Mouse (Mus musculus): Measurements from ENCODE around the gene Creg1. TPM values are rescaled to one million over a fixed set of nuclear protein-coding genes. Genes with fewer than 3 reads are reported as not detected.

The Creg1 gene
- 10 to 100 TPM; 88.6 to 92.2 TPM for total RNA-seq (2021)
- long read RNA-seq, experiment 1, transcript Creg1-202 (4 exons, 2,163 nt) = major isoform, 156 of 166 reads
- long read RNA-seq, experiment 1, partial matches to known transcripts = 1 of 166 reads
- long read RNA-seq, experiment 1, other reads (novel, unspliced or antisense) = 9 of 166 reads
- long read RNA-seq, experiment 2, transcript Creg1-202 (4 exons, 2,163 nt) = major isoform, 70 of 75 reads
- long read RNA-seq, experiment 2, partial matches to known transcripts = 2 of 75 reads
- long read RNA-seq, experiment 2, other reads (novel, unspliced or antisense) = 3 of 75 reads

DNA sequence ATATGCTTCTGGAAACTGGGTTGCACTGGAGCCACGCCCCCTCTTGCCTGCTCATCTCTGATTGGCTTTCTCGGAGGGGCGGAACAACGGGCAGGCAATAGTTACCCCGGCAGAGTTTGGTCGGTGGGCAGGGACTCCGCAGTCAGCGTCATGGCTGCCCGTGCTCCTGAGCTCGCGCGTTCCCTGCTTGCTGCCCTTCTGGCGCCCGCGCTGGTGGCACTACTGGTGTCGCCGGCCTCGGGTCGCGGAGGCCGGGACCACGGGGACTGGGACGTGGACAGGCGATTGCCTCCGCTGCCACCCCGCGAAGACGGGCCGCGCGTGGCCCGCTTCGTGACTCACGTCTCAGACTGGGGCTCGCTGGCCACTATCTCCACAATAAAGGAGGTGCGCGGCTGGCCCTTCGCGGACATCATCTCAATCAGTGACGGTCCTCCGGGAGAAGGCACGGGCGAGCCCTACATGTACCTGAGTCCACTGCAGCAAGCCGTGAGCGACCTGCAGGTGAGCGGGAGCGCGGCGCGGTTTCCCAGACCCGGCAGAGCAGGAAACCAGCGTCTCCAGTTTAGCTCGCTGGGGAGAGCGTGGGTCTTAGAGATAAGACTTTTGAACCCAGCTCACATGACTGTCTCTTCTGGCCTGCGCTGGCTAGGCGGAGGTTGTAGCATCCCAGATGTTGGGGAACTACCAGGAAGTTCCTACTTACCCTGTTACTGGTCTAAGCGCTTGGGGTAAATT is at the start of gene Creg1:
Gene Creg1 (plus strand): TSS at position 112 of the 738 bp plus-strand sequence.
- peak; percentile 96 to 98 for DNase-seq

DNA sequence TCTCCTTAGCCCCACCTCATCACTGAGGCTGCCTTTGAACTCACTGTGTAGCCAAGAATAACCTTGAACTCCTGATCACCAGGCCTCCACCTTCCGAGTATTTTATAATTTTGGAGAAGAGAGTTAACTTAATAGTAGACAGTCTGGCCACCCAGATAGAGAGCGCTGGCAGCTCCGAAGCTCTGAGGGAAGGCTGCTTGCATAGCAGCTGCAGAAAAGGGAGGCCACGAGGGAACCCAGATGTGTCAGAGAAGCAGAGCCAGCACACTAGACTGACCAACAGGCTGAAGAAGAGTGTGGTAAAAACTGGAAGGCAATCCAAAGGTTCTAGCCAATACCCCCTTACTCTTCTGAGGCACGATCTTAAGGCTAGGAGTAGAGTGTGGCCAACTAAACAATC is 49.7 kb upstream of the Creg1 start:
- DNase-seq = peak; percentile 53 to 61

DNA sequence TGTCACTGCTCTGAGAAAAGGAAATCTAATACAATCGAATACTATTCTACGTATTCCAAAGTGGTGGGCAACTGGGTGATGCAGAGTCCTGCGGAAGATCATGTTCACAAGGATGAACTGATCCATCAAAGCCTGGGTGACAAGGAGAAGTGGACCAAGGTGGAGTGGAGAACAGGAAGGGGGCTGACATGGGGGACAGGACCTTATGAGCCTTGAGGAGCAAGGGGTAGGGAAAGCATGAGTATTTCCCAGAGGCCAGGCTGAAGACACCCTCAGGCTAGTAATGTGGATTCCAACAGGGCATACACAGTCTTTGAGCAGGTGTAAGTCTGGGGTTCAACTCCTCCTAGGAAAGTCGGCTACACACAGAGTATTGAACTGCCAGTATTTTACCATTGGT is 47.1 kb upstream of the Creg1 start:
- no peak for DNase-seq

DNA sequence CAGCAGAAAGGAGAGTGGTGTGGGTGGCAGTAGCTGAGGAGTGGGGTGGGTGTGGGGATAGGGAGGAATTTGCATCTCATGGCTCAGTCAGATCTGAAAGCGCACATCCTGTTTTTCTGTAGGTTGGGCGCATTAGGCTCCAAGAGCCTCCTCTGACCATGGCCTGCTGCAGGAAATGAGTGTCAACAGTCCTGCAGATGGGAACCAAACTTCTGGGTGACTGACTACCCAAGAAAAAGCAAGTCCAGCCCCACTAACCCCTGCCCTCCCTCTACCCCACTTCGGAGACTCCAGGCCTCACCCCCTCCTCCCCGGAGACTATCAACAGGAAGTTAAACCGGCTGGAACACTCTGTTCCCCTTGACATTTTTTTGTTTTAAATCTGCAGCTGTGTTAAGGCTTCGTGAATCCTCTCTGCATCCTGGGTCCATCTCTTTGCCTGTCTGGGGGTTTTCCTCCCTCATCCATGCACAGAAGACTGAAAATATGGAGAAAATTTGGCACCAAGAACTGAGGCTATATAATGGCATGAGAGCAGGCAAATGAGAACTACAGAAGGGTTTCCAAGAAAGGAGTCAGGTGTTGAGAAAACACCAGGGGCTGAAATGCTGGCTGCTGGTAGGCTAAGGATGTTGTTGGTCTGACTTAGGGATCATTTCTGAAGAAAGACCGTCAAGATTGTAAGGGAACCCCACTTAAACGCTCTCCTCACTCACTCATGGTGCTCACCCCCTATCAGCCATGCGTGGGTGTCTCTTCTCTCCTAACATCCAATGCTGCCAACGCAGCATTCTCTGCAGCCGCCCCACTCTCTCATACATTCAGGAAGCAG is 45.6 kb upstream of the Creg1 start:
- peak; percentile 86 to 95 for DNase-seq

DNA sequence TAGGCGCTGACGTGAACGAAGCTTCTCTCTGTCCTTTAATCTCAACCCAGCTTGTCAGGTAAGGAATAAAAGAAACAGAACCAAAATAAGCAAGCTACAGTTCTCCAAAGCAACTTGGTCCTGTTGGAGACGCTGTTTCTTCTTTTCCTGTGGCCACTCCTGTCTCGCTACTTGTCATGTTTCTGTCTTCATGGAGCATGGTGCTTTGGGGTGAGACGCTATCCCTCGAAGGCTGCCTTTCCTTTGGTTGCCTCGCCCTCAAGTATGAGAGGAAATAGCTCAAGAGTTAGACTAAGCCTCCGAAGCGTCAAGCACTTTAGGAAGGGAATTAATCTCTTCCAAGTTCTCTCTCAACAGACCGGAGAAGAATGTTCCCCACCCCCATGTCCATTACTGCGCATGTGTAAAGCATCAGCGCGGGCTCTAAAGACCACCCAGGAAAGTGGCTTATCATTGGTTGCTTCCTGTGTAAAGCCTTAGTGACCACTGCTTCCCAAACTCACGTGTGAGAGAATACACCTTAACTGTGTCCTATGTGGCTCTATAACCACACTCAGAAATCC is 44.9 kb upstream of the Creg1 start:
- DNase-seq = peak; percentile 68 to 77

DNA sequence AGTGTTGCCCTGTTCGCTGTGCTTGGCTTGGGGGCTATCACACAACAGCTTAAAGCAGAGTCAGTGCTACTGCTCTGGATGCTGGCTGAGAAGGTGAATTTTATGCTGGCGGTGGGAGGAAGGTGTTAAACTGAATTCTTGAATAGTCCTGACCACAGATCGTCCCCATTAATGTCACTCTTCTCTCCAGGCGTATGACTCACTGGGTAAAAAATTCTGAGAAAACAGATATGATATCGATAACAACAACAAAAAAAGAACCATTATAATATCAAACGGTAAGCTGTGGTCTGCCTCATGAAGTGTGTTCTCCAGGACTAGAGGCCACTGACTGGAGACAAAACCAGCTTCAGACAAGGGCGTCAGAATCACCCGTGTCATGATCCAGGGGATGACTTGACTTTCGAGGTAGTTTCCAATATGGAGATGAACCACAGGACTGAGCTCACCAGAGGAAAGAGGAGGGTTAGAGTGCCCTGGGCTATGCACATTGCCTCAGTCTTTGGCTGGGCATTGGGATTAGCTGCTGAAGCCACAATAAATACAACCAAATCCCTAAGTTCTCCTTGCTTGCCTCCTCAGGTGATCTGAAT is 40.9 kb upstream of the Creg1 start:
- no peak for DNase-seq

DNA sequence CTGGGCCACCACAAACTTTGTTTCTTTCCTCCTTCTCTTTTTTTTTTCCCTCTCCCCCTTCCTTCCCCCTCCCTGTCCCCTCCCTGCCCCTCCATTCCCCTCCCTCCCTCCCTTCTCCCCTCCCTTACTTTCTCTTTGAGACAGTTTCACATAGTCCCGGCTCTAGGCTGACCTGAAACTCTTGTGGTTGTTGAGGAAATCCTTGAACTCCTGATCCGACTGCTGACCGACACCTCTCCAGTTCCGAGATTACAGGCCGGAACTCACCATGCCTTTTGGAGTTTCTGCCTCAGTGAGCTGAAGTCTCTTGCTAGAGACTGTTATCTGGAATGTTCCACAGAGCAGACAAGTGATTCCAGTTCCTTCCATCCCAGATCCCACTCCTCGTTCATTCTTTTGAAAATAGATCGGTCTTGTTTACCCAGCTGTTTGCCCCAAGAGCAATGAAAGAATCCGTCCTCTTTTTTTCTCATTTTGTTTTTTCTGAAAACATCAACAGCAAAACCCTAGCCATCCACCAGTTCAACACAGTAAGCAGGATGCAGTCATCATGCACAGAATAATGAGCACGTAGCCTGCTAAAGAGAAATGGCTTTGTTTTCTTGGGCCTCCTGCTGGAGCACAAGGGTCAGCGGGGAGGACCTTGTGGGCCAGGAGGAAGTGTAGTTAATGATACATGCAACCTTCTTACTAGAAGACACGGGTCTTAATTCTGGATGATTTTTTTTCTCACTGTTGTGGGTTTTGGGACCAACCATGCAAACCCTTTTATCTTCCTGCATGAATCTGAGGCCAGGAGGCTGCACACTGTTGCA is 39.1 kb upstream of the Creg1 start:
- no peak for DNase-seq

DNA sequence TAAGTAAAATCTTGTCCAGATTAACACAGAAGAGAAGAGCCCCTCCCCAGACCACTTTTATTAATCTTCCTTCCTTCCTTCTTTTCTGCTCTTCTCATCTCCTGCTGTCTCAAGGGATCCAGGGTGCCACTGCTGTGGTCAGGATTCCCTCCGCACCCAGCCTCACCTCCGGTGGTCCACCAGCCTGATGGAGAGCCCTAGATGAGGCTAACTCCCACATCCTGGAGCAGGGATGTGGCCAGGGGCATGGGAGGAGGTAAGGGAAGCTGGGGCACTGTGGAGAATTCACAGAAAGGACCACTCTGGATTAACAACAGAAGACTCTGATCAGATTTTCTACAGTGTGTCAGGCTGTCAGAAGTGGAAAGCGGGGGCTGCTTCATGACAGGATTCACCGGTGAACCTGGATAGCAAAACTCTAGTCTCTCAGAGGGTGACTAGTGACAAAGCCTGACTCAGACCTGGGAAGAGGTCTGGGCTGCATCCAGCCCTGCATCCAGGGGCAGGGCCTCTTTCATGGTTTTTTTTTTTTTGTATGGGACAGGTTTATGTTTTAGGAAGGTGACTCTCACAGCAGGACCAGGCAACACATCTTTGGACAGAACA is 38.4 kb upstream of the Creg1 start:
- DNase-seq = no peak

DNA sequence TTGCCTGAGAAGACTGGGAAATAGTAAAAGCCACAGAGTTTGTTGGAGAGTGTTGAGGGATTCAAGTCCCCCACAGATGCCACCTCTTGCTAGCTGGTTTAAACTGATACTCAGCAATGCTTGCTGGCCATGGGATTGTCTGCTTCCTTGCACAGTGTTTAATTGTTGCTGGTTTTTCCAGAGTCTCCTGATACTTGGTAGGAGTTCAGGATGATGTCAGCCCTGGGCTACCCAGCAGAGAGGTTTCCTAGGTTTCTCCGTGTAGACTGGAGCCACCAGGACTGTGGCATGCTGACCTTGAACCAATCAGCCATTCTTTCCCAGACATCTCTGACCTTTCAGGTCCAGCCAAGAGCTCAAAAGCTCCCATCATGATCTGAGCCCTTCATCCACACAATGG is 36.6 kb upstream of the Creg1 start:
- DNase-seq = no peak

DNA sequence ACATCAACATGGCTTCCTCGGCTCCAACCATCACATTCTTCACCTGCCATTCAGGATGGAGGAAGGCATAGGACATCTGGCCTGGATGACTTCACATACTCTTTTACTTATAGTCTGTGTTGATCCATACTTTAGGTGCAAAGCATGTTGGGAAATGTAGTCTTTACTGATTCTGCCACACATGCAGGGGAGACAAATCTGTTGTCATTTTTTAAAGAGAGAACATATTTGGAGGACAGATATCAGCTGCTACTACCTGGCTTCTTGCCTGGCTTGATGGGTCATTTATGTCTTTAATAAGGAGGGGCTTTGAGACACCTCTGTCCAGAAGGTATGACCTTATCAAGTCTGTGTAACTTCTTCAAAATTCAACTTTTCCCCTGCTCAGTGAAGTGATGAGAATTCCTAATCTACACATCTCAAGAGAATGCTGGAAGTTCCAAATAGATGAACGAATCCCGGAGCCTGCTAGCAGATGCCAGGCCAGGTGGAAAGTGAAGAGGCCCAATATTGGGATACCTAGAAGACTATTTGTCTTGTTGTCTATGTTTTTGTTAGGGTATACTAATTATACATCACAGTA is 35.4 kb upstream of the Creg1 start:
- no peak for DNase-seq

DNA sequence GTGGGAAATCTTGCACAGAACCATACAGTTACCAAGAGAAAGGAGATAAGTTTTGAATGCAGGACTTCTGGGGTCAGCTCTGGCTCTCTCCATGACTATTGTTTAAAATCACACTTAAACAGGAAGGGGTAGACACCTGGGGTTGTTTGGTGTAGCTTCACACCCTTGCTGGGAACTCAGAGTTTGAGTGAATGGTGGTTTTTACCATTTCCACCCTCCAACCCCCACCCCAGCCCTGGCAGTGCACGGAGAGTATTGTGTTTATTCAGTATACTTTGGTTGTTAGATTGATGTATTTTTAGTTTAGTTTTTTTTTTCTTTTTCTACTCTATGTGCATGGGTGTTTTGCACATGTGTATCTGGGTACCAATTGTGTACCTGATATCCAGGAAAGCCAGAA is 33.4 kb upstream of the Creg1 start:
- no peak for DNase-seq

DNA sequence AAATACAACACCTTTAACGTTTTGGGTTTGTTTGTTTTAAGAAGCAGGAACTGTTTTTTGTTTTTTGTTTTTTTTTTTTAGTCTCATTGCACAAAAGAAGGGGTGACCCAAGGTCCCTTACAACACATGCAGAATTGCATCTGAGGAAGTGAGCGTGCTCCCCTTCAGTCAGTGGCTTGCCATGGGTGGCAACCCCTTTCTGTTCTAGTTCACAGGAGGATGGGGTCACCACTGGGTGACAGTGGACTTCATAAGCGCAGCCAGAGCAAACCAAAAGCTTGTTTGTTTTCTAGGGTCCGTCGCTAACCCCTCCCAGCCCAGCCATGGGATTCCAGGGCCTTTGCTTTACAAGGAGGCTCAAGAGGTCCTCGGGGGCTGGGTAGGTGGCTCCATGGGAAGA is 32.0 kb upstream of the Creg1 start:
- no peak for DNase-seq

DNA sequence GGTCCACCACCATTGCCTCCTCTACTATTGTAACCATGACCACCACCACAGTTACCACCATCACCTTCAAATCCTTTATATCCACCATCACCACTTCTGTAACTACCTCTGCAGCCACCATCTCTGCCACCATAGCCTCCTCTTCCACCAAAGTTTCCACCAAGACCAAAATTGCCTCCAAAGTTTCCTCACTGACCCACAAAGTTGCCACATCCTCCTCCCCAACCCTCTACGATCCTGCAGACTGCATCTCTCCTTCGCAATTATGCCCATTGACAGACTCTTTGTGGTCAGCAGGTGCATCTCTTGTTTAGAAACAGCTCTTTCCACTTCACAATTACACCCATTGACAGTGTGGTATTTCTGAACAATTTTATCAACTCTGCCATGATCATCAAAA is 28.7 kb upstream of the Creg1 start:
- no peak for DNase-seq

DNA sequence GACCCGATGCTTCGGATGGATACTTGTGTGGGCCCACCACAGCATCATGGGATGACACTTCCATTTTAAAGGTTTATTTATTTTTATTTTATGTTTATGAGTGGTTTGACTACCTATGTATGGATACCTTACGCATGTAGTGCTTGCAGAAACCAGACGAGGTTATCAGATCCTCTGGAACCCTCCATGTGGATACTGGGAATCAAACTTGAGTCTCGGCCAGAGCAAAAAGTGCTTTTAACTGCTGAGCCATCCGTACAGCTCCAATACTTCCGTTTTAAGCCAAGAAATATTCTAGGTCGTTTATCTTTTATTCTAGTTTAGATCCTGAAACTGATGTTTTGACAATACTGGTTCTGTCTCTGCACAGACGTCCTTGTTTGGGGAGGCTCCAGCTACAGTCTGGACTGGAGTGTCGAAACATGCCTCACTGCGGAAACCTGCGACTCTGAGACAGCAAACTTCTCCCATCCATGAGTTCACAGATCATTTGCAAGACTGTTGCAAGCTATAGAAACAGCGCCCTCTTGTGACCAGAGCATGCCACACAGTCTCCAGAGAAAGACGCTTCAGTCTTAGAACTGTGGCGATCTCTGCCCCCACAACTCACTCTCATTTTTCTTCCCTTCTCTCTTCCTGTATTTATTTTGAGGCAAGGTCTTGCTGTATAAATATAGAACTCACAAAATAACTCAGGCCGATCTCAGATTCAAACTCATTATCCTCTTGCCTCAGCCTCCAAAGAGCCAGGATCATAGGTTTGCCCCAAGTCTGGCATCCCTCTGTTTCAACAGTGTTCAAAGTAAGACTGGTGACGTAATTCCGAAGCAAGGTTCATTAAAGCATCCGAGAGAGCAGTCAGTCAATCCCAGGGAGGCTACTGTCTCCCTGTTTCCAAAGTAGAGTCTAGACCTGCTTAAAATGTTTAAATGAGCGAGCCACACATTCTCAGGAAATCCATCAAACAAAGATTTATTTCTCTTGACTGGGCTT is 27.4 kb upstream of the Creg1 start:
- DNase-seq = peak; percentile 92 to 96

DNA sequence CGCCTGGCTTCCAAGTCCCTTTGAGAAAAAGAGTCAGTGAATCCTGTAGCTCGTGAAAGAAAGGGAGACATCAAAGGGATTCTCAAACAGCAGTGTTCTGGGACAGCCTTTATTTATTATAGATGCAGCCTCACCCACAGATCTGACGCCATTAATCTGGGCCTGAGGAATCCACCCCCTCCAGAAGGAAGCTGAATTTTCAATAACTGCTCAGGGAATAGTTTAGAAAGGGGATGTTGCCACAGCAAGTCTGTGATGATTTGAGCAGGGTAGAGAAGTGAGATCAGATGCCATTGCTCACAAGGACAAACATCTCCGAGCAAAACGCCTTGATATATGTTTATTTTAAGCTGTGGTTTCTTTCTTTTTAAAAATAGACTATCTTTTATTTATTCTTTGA is 26.1 kb upstream of the Creg1 start:
- DNase-seq = no peak

DNA sequence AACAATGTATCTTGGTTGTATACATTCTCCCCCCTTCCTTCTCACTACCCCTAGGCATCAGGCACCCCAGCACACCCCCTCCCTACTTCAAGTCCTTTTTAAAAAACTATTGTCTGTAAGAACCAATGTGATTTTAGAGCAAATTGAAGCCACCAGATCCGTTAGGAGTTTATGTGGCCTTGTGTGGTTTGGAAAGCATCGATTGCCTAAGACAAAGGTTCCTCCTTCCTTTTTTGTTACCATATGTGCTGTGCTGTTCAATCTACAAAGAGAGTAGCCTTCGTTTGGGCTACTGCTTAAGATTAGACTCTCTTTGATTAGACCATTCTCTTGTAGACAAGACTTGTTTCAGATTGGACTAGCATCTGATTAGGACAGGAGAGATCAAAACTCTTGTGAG is 25.7 kb upstream of the Creg1 start:
- no peak for DNase-seq

DNA sequence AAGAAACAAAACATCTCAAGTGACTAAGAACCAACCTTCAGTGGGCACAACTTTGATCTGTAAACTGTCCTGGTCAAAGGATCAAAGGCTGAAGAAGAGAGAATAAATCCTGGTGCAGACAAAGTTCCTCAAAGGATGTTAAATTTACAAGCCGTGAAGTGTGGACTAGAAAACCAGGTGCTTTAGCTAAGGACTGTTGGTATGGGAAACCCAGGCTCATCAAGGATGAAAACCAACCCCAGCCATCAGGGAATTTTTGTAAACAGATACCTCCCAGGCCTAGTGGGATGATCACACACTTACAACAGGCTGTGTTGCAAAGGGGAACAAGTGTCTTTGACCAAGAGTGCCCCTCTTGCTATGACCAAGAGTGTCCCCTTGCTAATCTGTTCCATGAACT is 24.6 kb upstream of the Creg1 start:
- no peak for DNase-seq

DNA sequence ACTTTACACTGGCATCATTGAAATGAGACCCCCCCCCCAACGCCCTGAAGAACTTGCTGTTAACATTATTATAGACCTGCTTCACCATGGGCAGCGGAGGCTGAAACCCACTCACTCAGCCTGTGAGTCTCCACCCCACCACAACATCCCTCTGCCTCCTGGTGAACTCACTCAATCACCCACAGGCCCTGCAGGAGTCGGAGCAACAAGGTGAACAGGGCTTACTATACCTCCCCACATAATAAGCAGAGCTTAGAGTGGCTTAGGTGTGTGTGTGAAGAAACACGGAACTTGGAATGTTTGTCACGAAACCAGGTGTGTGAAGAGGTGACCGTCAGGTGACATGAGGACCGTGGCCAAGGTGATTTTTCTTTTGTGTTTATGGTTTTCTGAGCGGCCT is 21.6 kb upstream of the Creg1 start:
- no peak for DNase-seq

DNA sequence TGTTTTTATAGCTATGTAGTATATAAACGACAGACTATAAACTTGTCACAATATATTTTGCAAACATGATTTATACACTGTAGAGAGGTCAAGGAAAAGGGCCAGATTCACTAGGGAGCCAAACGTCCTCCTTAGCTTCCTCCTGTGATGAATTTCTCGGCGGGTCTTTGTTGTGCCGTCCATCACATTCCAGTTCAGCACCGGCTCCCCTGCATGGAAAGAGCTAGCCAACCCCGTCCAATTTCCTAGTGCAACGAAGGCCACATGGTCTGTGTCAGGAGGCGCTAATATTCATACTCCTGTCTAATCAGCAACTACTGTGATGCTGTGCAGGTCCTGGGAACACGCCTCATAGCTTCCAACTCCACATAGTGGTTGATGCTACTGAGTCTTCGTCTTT is 15.5 kb upstream of the Creg1 start:
- DNase-seq = no peak
